Mouse (Mus musculus): ENCODE measurements around the gene Nek6.

DNA sequence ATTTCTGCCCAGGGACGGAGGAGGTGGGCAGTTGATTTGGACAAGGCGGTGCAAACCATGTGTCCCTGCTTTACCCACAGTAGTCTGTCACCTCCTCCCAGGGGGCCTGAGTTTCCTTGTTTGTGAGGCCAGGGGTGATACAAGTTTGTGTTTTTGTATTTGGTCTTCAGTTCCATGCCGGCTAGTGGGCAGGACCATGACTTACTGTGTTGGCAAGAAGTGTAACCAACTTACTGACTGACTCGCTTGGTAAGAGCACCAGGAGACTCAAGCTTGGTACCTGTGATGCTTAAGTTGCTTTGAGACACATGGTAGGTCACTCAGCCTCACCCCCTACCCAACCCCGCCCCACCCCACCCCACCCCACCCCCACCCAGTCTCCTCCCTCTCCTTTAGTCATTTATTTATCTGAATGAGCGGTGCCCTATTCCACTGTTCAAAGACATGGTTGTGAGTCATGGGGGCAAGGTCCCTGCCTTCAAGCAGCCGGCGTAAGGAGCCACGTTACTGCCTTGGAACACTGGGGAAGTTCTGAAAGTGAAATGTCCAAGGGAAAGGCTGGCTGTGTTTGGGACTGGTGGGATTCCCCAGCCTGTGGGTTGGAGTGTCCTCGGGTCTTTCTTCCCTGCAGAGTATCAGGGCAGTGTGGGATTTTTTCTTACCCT, 12.5 kb downstream of the Nek6 start:
- TF ChIP-seq CTCF (IDR thresholded peaks at IDR 0.05; ENCODE audit: insufficient read depth, low read depth, low read length) (no peak), POLR2A (IDR thresholded peaks at IDR 0.05; ENCODE audit: insufficient read depth, low read depth, low read length) (no peak)
